ENCODE assay signal across 7 mouse cellular contexts in the genomic region with DNA sequence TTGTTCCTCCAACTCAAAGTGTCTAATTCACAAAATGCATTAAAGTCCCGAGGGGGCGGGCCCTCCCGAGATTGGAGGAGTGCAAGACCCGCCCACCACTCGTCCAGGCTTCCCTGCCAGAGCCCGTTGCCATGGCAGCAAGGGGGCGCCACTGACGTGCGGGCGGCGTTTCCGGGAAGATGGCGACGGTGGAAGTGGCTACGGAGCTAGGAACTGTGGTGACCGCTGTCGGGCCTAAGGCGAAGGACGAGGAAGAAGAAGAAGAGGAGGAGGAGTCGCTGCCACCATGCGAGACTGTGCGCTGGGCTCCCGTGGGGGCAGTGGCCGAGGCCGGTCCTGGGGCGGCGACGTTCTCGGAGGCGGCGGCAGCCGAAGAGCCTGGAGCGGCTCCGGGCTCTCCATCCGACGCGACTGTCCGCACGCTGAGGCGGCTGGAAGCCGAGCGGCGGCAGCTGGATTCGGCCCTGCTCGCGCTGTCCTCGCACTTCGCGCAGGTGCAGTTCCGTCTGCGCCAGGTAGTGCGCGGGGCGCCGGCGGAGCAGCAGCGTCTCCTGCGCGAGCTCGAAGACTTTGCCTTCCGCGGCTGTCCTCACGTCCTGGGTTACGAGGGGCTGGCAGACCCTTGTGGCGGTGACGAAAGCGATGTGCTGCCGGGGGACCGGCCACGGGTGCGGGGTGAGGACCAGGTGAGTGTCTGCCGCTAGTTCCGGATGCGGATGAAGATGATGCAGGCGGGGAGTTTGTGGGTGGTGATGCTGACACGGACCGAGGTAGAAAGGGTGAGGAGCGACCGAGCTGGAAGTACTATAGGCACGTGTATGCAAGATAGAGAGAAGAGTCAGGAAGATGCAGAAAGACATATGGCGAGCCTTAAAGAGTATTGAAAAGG. TPM values are rescaled to one million over a fixed set of nuclear protein-coding genes. Genes with fewer than 3 reads are reported as not detected.
A peak's percentile ranks its signal among the peaks of the same experiment; 100 is the strongest.
DNase-seq lines count a peak whose midpoint lies in the region; ATAC-seq lines count a peak whose summit lies in the region.

A gene (plus strand): TSS at position 161 of the 889 bp plus-strand sequence.
A gene (minus strand): TSS at position 409 of the 889 bp plus-strand sequence.

- peak; percentile 73 for ATAC-seq in embryonic facial prominence, embryonic 12.5 days (ENCODE audit: insufficient number of reproducible peaks, insufficient read depth, low FRiP score, low TSS enrichment)
- ATAC-seq in limb, embryonic 11.5 days (ENCODE audit: insufficient number of reproducible peaks, low FRiP score, low TSS enrichment, low read depth): peak; percentile 92
- ATAC-seq in midbrain, embryonic 14.5 days (ENCODE audit: low FRiP score, low TSS enrichment): peak; percentile 90

- peaks cover 9% of the 10 kb centered on the region for H3K36me3 ChIP-seq in embryonic facial prominence, embryonic 12.5 days
- H3K36me3 ChIP-seq in limb, embryonic 11.5 days (ENCODE audit: control insufficient read depth, insufficient read depth, low read length): peaks cover 3% of the 10 kb centered on the region; the same call in 1 of the 2 replicates
- peaks cover 14% of the 10 kb centered on the region for H3K36me3 ChIP-seq in midbrain, embryonic 14.5 days (ENCODE audit: control insufficient read depth, insufficient read depth, low read length)

- peak within 1 kb of the TSS; percentile 83 for H3K27ac ChIP-seq in embryonic facial prominence, embryonic 12.5 days
- peak within 1 kb of the TSS; percentile 52; the same call in 1 of the 2 replicates for H3K27ac ChIP-seq in limb, embryonic 11.5 days (replicated peaks; ENCODE audit: low read depth, low read length)
- peak within 1 kb of the TSS; percentile 88 for H3K27ac ChIP-seq in midbrain, embryonic 14.5 days (replicated peaks; ENCODE audit: low read depth, low read length)

- no peaks in the 10 kb centered on the region for H3K9me3 ChIP-seq in embryonic facial prominence, embryonic 12.5 days
- no peaks in the 10 kb centered on the region for H3K9me3 ChIP-seq in limb, embryonic 11.5 days (ENCODE audit: control insufficient read depth, low read length)
- no peaks in the 10 kb centered on the region for H3K9me3 ChIP-seq in midbrain, embryonic 14.5 days (ENCODE audit: control insufficient read depth, low read length)

- H3K4me1 ChIP-seq in embryonic facial prominence, embryonic 12.5 days: peaks cover 20% of the 10 kb centered on the region
- 0 out of 2 replicates have a peak, but pooled peaks cover 7% of the 10 kb centered on the region for H3K4me1 ChIP-seq in limb, embryonic 11.5 days (ENCODE audit: control insufficient read depth, insufficient read depth, low read length)
- H3K4me1 ChIP-seq in midbrain, embryonic 14.5 days (ENCODE audit: control insufficient read depth, insufficient read depth, low read length): peaks cover 23% of the 10 kb centered on the region

- peak; percentile 99 for DNase-seq in adrenal gland, postnatal 25 days
- peak; percentile 99 for DNase-seq in heart, adult 11 months
- DNase-seq in kidney, adult 18-20 months: peak; percentile 99
- peak; percentile 100 for DNase-seq in limb, embryonic 11.5 days (ENCODE audit: low spot score)
- peak; percentile 99 for DNase-seq in midbrain, embryonic 14.5 days
- peak; percentile 97 to 99 for DNase-seq in spleen, adult 18-20 months

- H3K4me3 ChIP-seq in embryonic facial prominence, embryonic 12.5 days: peak within 1 kb of the TSS; percentile 90
- peak within 1 kb of the TSS; percentile 98 for H3K4me3 ChIP-seq in limb, embryonic 11.5 days (ENCODE audit: low read depth, low read length)
- peak within 1 kb of the TSS; percentile 84 for H3K4me3 ChIP-seq in midbrain, embryonic 14.5 days (replicated peaks; ENCODE audit: low read depth, low read length)

- WGBS in embryonic facial prominence, embryonic 12.5 days: under 1% methylated on average over 73 of the region's 81 CpGs
- under 1% methylated on average over 80 of the region's 81 CpGs for whole genome bisulfite sequencing in limb, embryonic 11.5 days
- WGBS in midbrain, embryonic 14.5 days: under 1% methylated on average over 81 of the region's 81 CpGs

- peak within 1 kb of the TSS; percentile 82 for H3K4me2 ChIP-seq in embryonic facial prominence, embryonic 12.5 days (replicated peaks)
- H3K4me2 ChIP-seq in limb, embryonic 11.5 days (ENCODE audit: low read depth, severe bottlenecking): peak within 1 kb of the TSS; percentile 96
- peak within 1 kb of the TSS; percentile 79 for H3K4me2 ChIP-seq in midbrain, embryonic 14.5 days (ENCODE audit: low read length)

- peak within 1 kb of the TSS; percentile 71 for H3K9ac ChIP-seq in embryonic facial prominence, embryonic 12.5 days
- H3K9ac ChIP-seq in limb, embryonic 11.5 days (ENCODE audit: low read length): peak within 1 kb of the TSS; percentile 78
- peak within 1 kb of the TSS; percentile 80 for H3K9ac ChIP-seq in midbrain, embryonic 14.5 days (replicated peaks; ENCODE audit: low read length)

- H3K27me3 ChIP-seq in embryonic facial prominence, embryonic 12.5 days: no peaks in the 10 kb centered on the region
- H3K27me3 ChIP-seq in limb, embryonic 11.5 days (ENCODE audit: control insufficient read depth, insufficient read depth, low read length): no peaks in the 10 kb centered on the region
- H3K27me3 ChIP-seq in midbrain, embryonic 14.5 days (ENCODE audit: control insufficient read depth, insufficient read depth, low read length): no peaks in the 10 kb centered on the region

RNA-seq across cellular contexts. Expression of the first gene that starts in this region (rescaled TPM):
- 26.3 and 26.4 TPM in 2 replicates for total RNA-seq in adrenal gland, postnatal 25 days (2021)
- 22.5 and 23.0 TPM in 2 replicates for polyA plus RNA-seq in embryonic facial prominence, embryonic 12.5 days (2016; fragmentation: Nextera tagmentation; extraction: Ambion mirVana)
- 13.3 and 14.4 TPM in 2 replicates for polyA plus RNA-seq in limb, embryonic 11.5 days (2014; fragmentation: Nextera tagmentation; extraction: Ambion mirVana)
- 21.1 and 23.1 TPM in 2 replicates for polyA plus RNA-seq in midbrain, embryonic 14.5 days (2014; fragmentation: Nextera tagmentation; extraction: Ambion mirVana)

RNA-seq across cellular contexts. Expression of the second gene that starts in this region (rescaled TPM):
- 3.2 and 3.9 TPM in 2 replicates for total RNA-seq in adrenal gland, postnatal 25 days (2021)
- polyA plus RNA-seq in embryonic facial prominence, embryonic 12.5 days (2016; fragmentation: Nextera tagmentation; extraction: Ambion mirVana): 7.4 and 9.1 TPM in 2 replicates
- polyA plus RNA-seq in limb, embryonic 11.5 days (2014; fragmentation: Nextera tagmentation; extraction: Ambion mirVana): 4.3 and 4.5 TPM in 2 replicates
- 1.1 TPM in 2 replicates for polyA plus RNA-seq in midbrain, embryonic 14.5 days (2014; fragmentation: Nextera tagmentation; extraction: Ambion mirVana)

Comparison
In these comparisons a context has a peak if more than half of its experiments do, and no peak if none do; other contexts are left out.
1. Peak in every context shown above with its lines: DNase-seq, ATAC-seq, H3K4me3 ChIP-seq and H3K27ac ChIP-seq.